Mouse (Mus musculus) heart, embryonic 11.5 days (tissue): Measurements from ENCODE around the gene Gm14124. TPM values are rescaled to one million over a fixed set of nuclear protein-coding genes. Genes with fewer than 3 reads are reported as not detected.
A peak's percentile ranks its signal among the peaks of the same experiment; 100 is the strongest.
"Not testable (repeated sequence)": the region's sequence is repeated elsewhere in the genome, so short reads cannot be mapped to it uniquely, and the experiment has no call there.

Source experiments
- ATAC-seq: fragments of 200-750 bp; cut with Nextera tagmentation; replicated peaks from 2 replicates; pipeline ENCODE4 v1.8.0; 2017; ENCODE audit warnings: moderate library complexity; ENCODE audit not compliant: insufficient number of reproducible peaks, low FRiP score, low TSS enrichment
- H3K27ac ChIP-seq: fragments of 300-500 bp; sonication (generic); 2 replicates; pipeline ENCODE4 v1.5.1; 2014; ENCODE audit warnings: mild to moderate bottlenecking, low read depth, low read length
- H3K27me3 ChIP-seq: fragments of 300-500 bp; sonication (generic); 2 replicates; pipeline ENCODE4 v1.6.1; 2014; ENCODE audit warnings: mild to moderate bottlenecking, low read length, mixed read lengths; ENCODE audit not compliant: control insufficient read depth, insufficient read depth
- H3K36me3 ChIP-seq: fragments of 300-500 bp; sonication (generic); 2 replicates; pipeline ENCODE4 v1.6.1; 2014; ENCODE audit warnings: mild to moderate bottlenecking, low read length, moderate library complexity, mixed read lengths; ENCODE audit not compliant: control insufficient read depth, insufficient read depth
- H3K4me1 ChIP-seq: fragments of 300-500 bp; sonication (generic); 2 replicates; pipeline ENCODE4 v1.6.1; 2014; ENCODE audit warnings: low read length; ENCODE audit not compliant: control insufficient read depth, insufficient read depth
- H3K4me2 ChIP-seq: fragments of 300-500 bp; sonication (generic); 2 replicates; pipeline ENCODE4 v1.6.1; 2014; ENCODE audit warnings: mild to moderate bottlenecking, moderate library complexity
- H3K4me3 ChIP-seq: fragments of 300-500 bp; sonication (generic); 2 replicates; pipeline ENCODE4 v1.5.1; 2014; ENCODE audit warnings: low read depth, low read length
- H3K9ac ChIP-seq: fragments of 300-500 bp; sonication (generic); 2 replicates; pipeline ENCODE4 v1.6.1; 2014; ENCODE audit warnings: mild to moderate bottlenecking, low read depth, low read length, moderate library complexity
- H3K9me3 ChIP-seq: fragments of 300-500 bp; sonication (generic); replicated peaks from 2 replicates; pipeline ENCODE4 v1.6.1; 2016; ENCODE audit warnings: low read length; ENCODE audit not compliant: control insufficient read depth
- WGBS: fragments of 180-500 bp; shearing (Covaris S2); extraction: QIAGEN DNeasy Blood & Tissue Kit; methylation state at CpG from one replicate; pipeline ENCODE4 v1.1.7; 2014; ENCODE audit not compliant: insufficient replicate concordance; 5-methylcytosine and 5-hydroxymethylcytosine counted together
- polyA plus RNA-seq: library from polyadenylated mRNA; unstranded; fragments of >200 nt; fragmentation: Nextera tagmentation; extraction: Ambion mirVana; gene quantifications from 2 replicates; pipeline ENCODE4 v1.2.1, GENCODE M21; 2014

Gene Gm14124
- polyA plus RNA-seq = 0.04 TPM in 1 of 2 replicates, not detected in the other

DNA sequence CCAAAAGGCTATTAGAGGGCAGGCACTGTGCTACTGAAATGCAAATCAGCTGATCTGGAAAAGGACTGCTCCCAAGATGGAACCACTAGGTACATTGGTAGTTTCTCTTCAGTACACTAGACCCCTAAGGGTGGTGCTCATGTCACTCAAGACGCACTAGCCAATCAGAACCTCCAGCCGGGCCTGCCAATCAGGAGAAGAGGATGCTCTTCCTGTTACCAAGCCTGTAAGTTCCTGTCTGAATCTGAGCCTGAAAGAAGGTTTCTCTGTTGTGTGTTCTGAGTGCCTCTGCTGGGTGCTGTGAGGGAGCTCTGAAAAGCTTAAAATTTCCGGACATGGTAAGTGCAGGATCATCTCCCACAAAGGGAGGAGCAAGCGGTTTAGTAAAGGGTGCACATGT, at the start of gene Gm14124:
TSS of gene Gm14124 (plus strand) at position 227 of the 400 bp plus-strand sequence.
- not testable (repeated sequence) for H3K4me3 ChIP-seq, H3K9ac ChIP-seq, H3K9me3 ChIP-seq, H3K27me3 ChIP-seq, H3K4me1 ChIP-seq, ATAC-seq, H3K27ac ChIP-seq, H3K36me3 ChIP-seq, H3K4me2 ChIP-seq
- 60% methylated on average over 3 of the region's 4 CpGs for WGBS

- Histone ChIP-seq H3K9ac (peak within 1 kb of the TSS; percentile 62; the same call in 1 of the 2 replicates), H3K4me3 (peak within 1 kb of the TSS; percentile 39), H3K4me2 (peak within 1 kb of the TSS; percentile 53)
- ATAC-seq = peak; percentile 99
- H3K9me3 ChIP-seq, H3K27me3 ChIP-seq, H3K4me1 ChIP-seq, H3K27ac ChIP-seq, H3K36me3 ChIP-seq: not testable (repeated sequence)
- WGBS = 0% methylated on average over 15 of the region's 15 CpGs
These were observed 39.5 kb upstream of the Gm14124 start, which contains the start of gene Zfp937 for GRCm38 (mm10) chr2:150217600-150218362. Zfp937 (plus strand) TSS chr2:150218073.

GRCm38 (mm10) chr2:150218363-150218725, 39.0 kb upstream of the Gm14124 start:
- not testable (repeated sequence) for H3K36me3 ChIP-seq, H3K9me3 ChIP-seq, H3K27ac ChIP-seq, H3K27me3 ChIP-seq, H3K4me1 ChIP-seq
- H3K9ac ChIP-seq = peak overlapping the region; percentile 62; the same call in 1 of the 2 replicates
- ATAC-seq = 0 out of 2 replicates have a peak, but pooled peaks have one; percentile 4
- WGBS = 20% methylated on average over 3 of the region's 4 CpGs
- peak overlapping the region; percentile 49 for H3K4me2 ChIP-seq
- H3K4me3 ChIP-seq = peak overlapping the region; percentile 39

- not testable (repeated sequence) for H3K27ac ChIP-seq, H3K27me3 ChIP-seq, H3K9me3 ChIP-seq, ATAC-seq, H3K36me3 ChIP-seq, H3K9ac ChIP-seq, H3K4me1 ChIP-seq, H3K4me3 ChIP-seq, H3K4me2 ChIP-seq
These were observed 34.1 kb upstream of the Gm14124 start for GRCm38 (mm10) chr2:150223263-150223662.

DNA sequence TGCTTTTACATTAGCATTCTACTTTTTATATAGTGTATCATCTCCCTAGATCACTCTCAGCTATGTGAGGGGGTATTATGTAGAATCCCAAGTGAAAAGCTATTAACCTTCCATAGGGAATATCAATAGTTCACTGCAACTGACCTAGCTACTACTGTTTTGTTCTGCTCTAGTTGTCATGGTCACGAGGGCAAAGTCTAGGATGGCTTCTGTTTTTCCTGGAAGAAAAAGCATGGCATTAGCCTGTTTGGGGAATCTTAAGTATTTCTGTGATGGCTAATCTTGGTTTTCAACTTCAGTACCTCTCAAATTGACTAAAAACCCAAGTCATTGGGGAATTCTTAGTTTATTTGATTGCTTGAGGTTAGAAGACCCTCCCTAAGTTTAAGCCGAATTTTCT, 14.1 kb upstream of the Gm14124 start:
- Histone ChIP-seq H3K27ac (no peak overlapping the region), H3K27me3 (no peaks in the 10 kb centered on the region), H3K4me2 (no peak overlapping the region), H3K9ac (no peak overlapping the region), H3K4me3 (no peak overlapping the region), H3K36me3 (peaks cover 4% of the 10 kb centered on the region), H3K4me1 (no peaks in the 10 kb centered on the region), H3K9me3 (peaks cover 11% of the 10 kb centered on the region)
- 90% methylated on average over 2 of the region's 2 CpGs for WGBS
- ATAC-seq = no peak

DNA sequence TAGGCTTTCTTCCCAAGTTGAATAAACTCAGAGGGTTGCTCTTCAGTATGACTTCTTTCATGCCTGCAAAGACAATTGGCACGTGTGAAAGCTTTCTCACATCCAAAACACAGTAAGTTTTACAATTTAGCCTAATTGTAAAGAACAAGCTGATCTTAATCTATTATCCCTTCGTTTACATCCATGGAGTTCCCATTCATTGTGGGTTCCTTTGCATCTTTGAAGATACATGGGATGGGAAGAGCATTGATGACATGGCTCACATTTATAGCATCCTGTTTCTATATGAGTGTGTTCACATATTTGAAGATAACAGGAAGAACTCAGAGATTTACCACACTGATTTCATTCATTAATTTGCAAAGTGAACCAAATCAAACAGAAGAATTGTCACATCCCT, 1.8 kb upstream of the Gm14124 start, which contains the start of gene Gm21994:
TSS of gene Gm21994 (minus strand) at position 101 of the 400 bp plus-strand sequence.
- not testable (repeated sequence) for H3K4me2 ChIP-seq, H3K9ac ChIP-seq, H3K9me3 ChIP-seq, ATAC-seq, H3K4me1 ChIP-seq, H3K4me3 ChIP-seq, H3K36me3 ChIP-seq, H3K27me3 ChIP-seq, H3K27ac ChIP-seq
- 62% methylated on average over 2 of the region's 2 CpGs for WGBS

GRCm38 (mm10) chr2:150256861-150257260, 456 bp upstream of the Gm14124 start:
- WGBS = 49% methylated on average over 2 of the region's 2 CpGs
- H3K36me3 ChIP-seq, H3K9me3 ChIP-seq, ATAC-seq, H3K4me3 ChIP-seq, H3K27ac ChIP-seq, H3K9ac ChIP-seq, H3K4me2 ChIP-seq, H3K27me3 ChIP-seq, H3K4me1 ChIP-seq: not testable (repeated sequence)

GRCm38 (mm10) chr2:150293669-150294068, 36.4 kb downstream of the Gm14124 start:
- 70% methylated on average over 6 of the region's 6 CpGs for WGBS
- H3K27ac ChIP-seq = no peak overlapping the region

GRCm38 (mm10) chr2:150299096-150299495, 41.8 kb downstream of the Gm14124 start:
- WGBS = 45% methylated on average over 1 of the region's 1 CpGs
- peaks cover 4% of the 10 kb centered on the region for H3K9me3 ChIP-seq
- H3K4me2 ChIP-seq = no peak overlapping the region
- no peaks in the 10 kb centered on the region for H3K4me1 ChIP-seq
- no peak overlapping the region for H3K4me3 ChIP-seq
- no peaks in the 10 kb centered on the region for H3K27me3 ChIP-seq
- no peaks in the 10 kb centered on the region for H3K36me3 ChIP-seq
- ATAC-seq = no peak
- H3K9ac ChIP-seq = no peak overlapping the region
- H3K27ac ChIP-seq = no peak overlapping the region

More at GRCm38 (mm10) chr2:150293669-150294068, 36.4 kb downstream of the Gm14124 start:
- H3K4me3 ChIP-seq = no peak overlapping the region
- H3K36me3 ChIP-seq = no peaks in the 10 kb centered on the region
- H3K4me2 ChIP-seq = no peak overlapping the region
- H3K9ac ChIP-seq = no peak overlapping the region
- no peaks in the 10 kb centered on the region for H3K4me1 ChIP-seq
- no peak for ATAC-seq
- H3K9me3 ChIP-seq = no peaks in the 10 kb centered on the region
- H3K27me3 ChIP-seq = no peaks in the 10 kb centered on the region
